Mouse (Mus musculus) kidney, adult 2 months (tissue): ENCODE results near the gene Gfm1.

Experiments
- CTCF ChIP-seq: fragments of 200-500 bp; conservative IDR thresholded peaks from 2 replicates; pipeline ENCODE4 v1.5.1; 2011; ENCODE audit warnings: low read depth, mild to moderate bottlenecking, control low read depth, low read length, moderate library complexity, mixed read lengths; ENCODE audit not compliant: insufficient read depth, insufficient read length
- POLR2A ChIP-seq: fragments of 200-500 bp; IDR thresholded peaks from one replicate; pipeline ENCODE4 v1.6.1; 2011; ENCODE audit warnings: low read depth, low read length, control low read depth

DNA sequence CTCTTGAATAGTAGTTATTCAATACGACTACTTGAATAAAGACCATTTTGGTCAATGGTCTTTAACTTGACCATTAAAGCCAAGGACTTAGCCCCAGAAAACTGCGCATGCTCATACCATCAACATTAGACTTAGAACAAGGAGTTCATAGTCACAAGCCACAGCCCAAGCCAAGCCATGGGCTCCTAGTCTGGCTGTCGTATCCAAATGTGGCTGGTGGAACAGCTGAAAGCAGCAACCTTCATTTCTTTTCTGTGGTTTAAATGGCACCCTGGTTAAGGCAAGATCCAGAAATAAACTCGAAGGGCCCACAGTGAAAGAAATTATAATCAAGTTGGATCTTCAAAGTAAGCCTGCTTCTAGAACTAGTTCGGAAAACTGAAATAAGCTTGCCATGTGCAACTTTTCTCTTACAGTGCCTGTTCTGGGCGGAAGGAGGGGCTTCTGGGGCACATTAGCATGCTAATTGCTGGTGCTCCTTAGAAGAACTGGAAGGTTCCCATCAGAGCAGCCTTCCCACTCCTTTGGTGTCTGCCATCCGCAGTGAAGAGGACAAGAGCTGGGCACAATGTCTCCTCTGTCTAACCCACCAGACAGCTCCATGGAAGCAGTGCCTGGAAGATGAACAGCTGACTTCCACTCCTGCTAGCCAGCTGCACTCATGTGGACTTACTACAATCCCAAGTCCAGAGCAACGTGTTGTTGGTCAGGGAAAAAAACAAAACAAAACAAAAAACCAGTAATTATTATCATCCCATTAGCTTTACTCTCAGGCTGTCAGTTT lies 62.4 kb downstream of the Gfm1 start:
- TF ChIP-seq POLR2A (no peak), CTCF (no peak)
